Mouse (Mus musculus) layer of hippocampus, postnatal 25 days (tissue): ENCODE results near the gene Nmral1. TPM values are rescaled to one million over a fixed set of nuclear protein-coding genes. Genes with fewer than 3 reads are reported as not detected.

Experiments
- DNase-seq, 2 experiments: peaks; one replicate each; pipeline ENCODE4 v3.0.0; 2022; ENCODE audit warnings: mixed read lengths in 2 of 2, low spot score in 1 of 2; ENCODE audit errors: extremely low spot score in 1 of 2
- total RNA-seq, 2 experiments: library from RNA; stranded (reverse); gene quantifications; 2 replicates each; pipeline ENCODE4 v1.2.3; 2021

Gene Nmral1
- total RNA-seq, 2 experiments from 2014 or later = 16.0 to 17.7 TPM

GRCm38 (mm10) chr16:4665726-4666125 lies 53.4 kb downstream of the Nmral1 start:
- no peak for DNase-seq

DNA sequence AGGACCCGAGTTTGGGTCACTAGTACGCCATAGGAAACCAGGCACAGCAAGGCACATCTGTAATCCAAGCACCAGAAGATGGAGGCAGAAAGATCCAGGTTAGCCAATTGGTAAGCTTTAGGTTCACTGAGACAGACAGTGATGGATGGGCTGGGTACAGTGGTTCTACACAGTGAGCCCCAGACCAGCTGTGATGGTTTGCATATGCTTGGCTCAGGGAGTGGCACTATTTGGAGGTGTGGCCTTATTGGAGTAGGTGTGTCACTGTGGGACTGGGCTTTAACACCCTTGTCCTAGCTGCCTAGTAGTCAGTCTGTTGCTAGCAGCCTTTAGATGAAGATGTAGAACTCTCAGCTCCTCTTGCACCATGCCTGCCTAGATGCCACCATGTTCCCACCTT lies 55.4 kb downstream of the Nmral1 start:
- DNase-seq = no peak

GRCm38 (mm10) chr16:4661605-4662004 lies 57.6 kb downstream of the Nmral1 start:
- DNase-seq = no peak

Other genes with a start within 250 kb of the Nmral1 start
- 10 to 100 TPM; 13.9 to 16.7 TPM for gene Srl, start 177.5 kb downstream of the Nmral1 start, total RNA-seq
- gene Tfap4, start 159.5 kb downstream of the Nmral1 start, total RNA-seq = 1 to 10 TPM; 4.4 to 5.0 TPM
- 10 to 100 TPM; 15.4 to 16.2 TPM for gene Glis2, start 124.6 kb downstream of the Nmral1 start, total RNA-seq
- gene Pam16, start 94.4 kb downstream of the Nmral1 start, total RNA-seq = 10 to 100 TPM; 76.3 to 82.6 TPM
- 1 to 10 TPM; 6.0 TPM for gene Vasn, start 79.4 kb downstream of the Nmral1 start, total RNA-seq
- gene Dnaja3, start 79.4 kb downstream of the Nmral1 start, total RNA-seq = 10 to 100 TPM; 62.5 to 71.8 TPM
- 10 to 100 TPM; 78.6 to 96.5 TPM for gene Coro7, start 39.6 kb downstream of the Nmral1 start, total RNA-seq
- 10 to 100 TPM; 87.7 to 98.0 TPM for gene Hmox2, start 7.0 kb upstream of the Nmral1 start, total RNA-seq
- gene Cdip1, start 70.9 kb upstream of the Nmral1 start, total RNA-seq = 100 to 1,000 TPM; 237 to 239 TPM
- gene 4930562C15Rik, start 116.1 kb upstream of the Nmral1 start, total RNA-seq = not detected
- 100 to 1,000 TPM in 1 of 2 experiments, 10 to 100 TPM in 1; 93.5 to 103 TPM for gene Ubald1, start 161.0 kb upstream of the Nmral1 start, total RNA-seq
- gene Mgrn1, start 166.9 kb upstream of the Nmral1 start, total RNA-seq = 100 to 1,000 TPM; 219 to 221 TPM
- gene Nudt16l1, start 219.4 kb upstream of the Nmral1 start, total RNA-seq = 10 to 100 TPM; 68.8 to 78.4 TPM
- 10 to 100 TPM; 59.7 to 74.3 TPM for gene Anks3, start 244.8 kb upstream of the Nmral1 start, total RNA-seq